Mouse (Mus musculus): ENCODE measurements around the gene Pdzd9. TPM values are rescaled to one million over a fixed set of nuclear protein-coding genes. Genes with fewer than 3 reads are reported as not detected.

Pdzd9 gene
- polyA plus RNA-seq, 1 experiment from 2014 or later, result 0.28 TPM

- Histone ChIP-seq H3K27ac (replicated peaks) (no peak overlapping the region), H3K36me3 (no peaks in the 10 kb centered on the region), H3K4me2 (replicated peaks) (no peak overlapping the region), H3K9me3 (no peaks in the 10 kb centered on the region), H3K4me3 (no peak overlapping the region), H3K4me1 (no peaks in the 10 kb centered on the region), H3K9ac (replicated peaks) (no peak overlapping the region), H3K27me3 (no peaks in the 10 kb centered on the region)
- 93% methylated on average over 6 of the region's 6 CpGs for WGBS
- ATAC-seq (ENCODE audit: low FRiP score, low read depth), result no peak
Measured at GRCm38 (mm10) chr7:120685227-120685626, 15.1 kb upstream of the Pdzd9 start.

- H3K4me2 ChIP-seq (replicated peaks), result no peak overlapping the region
- no peaks in the 10 kb centered on the region for H3K36me3 ChIP-seq
- WGBS, result 91% methylated on average over 2 of the region's 2 CpGs
- no peaks in the 10 kb centered on the region for H3K27me3 ChIP-seq
- H3K4me1 ChIP-seq, result peaks cover 3% of the 10 kb centered on the region; the same call in 1 of the 2 replicates
- H3K9me3 ChIP-seq, result no peaks in the 10 kb centered on the region
- H3K9ac ChIP-seq (replicated peaks), result no peak overlapping the region
- no peak overlapping the region for H3K4me3 ChIP-seq
- no peak overlapping the region for H3K27ac ChIP-seq (replicated peaks)
- no peak for ATAC-seq (ENCODE audit: low FRiP score, low read depth)
Measured at GRCm38 (mm10) chr7:120684731-120685161, 14.6 kb upstream of the Pdzd9 start.

GRCm38 (mm10) chr7:120682002-120682401 is 11.9 kb upstream of the Pdzd9 start:
- no peak for ATAC-seq (ENCODE audit: low FRiP score, low read depth)
- Histone ChIP-seq H3K9me3 (no peaks in the 10 kb centered on the region), H3K27me3 (no peaks in the 10 kb centered on the region), H3K9ac (replicated peaks) (no peak overlapping the region), H3K36me3 (no peaks in the 10 kb centered on the region), H3K27ac (replicated peaks) (no peak overlapping the region), H3K4me3 (no peak overlapping the region), H3K4me1 (peaks cover 20% of the 10 kb centered on the region), H3K4me2 (replicated peaks) (no peak overlapping the region)
- WGBS, result 91% methylated on average over 4 of the region's 4 CpGs

- Histone ChIP-seq H3K36me3 (no peaks in the 10 kb centered on the region), H3K4me2 (replicated peaks) (peak overlapping the region; percentile 73), H3K4me3 (peak overlapping the region; percentile 89), H3K9me3 (no peaks in the 10 kb centered on the region), H3K27ac (replicated peaks) (no peak overlapping the region), H3K9ac (replicated peaks) (peak overlapping the region; percentile 93; the same call in 1 of the 2 replicates), H3K4me1 (peaks cover 28% of the 10 kb centered on the region), H3K27me3 (no peaks in the 10 kb centered on the region)
- 69% methylated on average over 8 of the region's 8 CpGs for WGBS
- no peak for ATAC-seq (ENCODE audit: low FRiP score, low read depth)
Measured at GRCm38 (mm10) chr7:120679023-120679422, 8.9 kb upstream of the Pdzd9 start.

GRCm38 (mm10) chr7:120677764-120678531 is 7.8 kb upstream of the Pdzd9 start:
- 2% methylated on average over 42 of the region's 42 CpGs for WGBS
- no peaks in the 10 kb centered on the region for H3K36me3 ChIP-seq
- ATAC-seq (ENCODE audit: low FRiP score, low read depth), result peak; percentile 79; the same call in 1 of the 2 replicates
- H3K4me3 ChIP-seq, result peak overlapping the region; percentile 89
- H3K27me3 ChIP-seq, result no peaks in the 10 kb centered on the region
- H3K27ac ChIP-seq (replicated peaks), result peak overlapping the region; percentile 83
- peaks cover 28% of the 10 kb centered on the region for H3K4me1 ChIP-seq
- no peaks in the 10 kb centered on the region for H3K9me3 ChIP-seq
- H3K9ac ChIP-seq (replicated peaks), result peak overlapping the region; percentile 93
- peak overlapping the region; percentile 73 for H3K4me2 ChIP-seq (replicated peaks)

- ATAC-seq (ENCODE audit: low FRiP score, low read depth), result peak; percentile 99
- H3K27me3 ChIP-seq, result no peaks in the 10 kb centered on the region
- peak within 1 kb of the TSS; percentile 75 for H3K4me2 ChIP-seq (replicated peaks)
- peak within 1 kb of the TSS; percentile 89 for H3K4me3 ChIP-seq
- H3K9me3 ChIP-seq, result no peaks in the 10 kb centered on the region
- H3K27ac ChIP-seq (replicated peaks), result peak within 1 kb of the TSS; percentile 83
- peaks cover 28% of the 10 kb centered on the region for H3K4me1 ChIP-seq
- H3K9ac ChIP-seq (replicated peaks), result peak within 1 kb of the TSS; percentile 93
- 1% methylated on average over 23 of the region's 44 CpGs for WGBS
- H3K36me3 ChIP-seq, result no peaks in the 10 kb centered on the region
Measured at GRCm38 (mm10) chr7:120677001-120677643, 7.0 kb upstream of the Pdzd9 start, which contains the start of gene Mosmo. Gene Mosmo (plus strand): TSS chr7:120677618.

- Histone ChIP-seq H3K4me1 (peaks cover 2% of the 10 kb centered on the region; the same call in 1 of the 2 replicates), H3K4me3 (no peak overlapping the region), H3K27ac (replicated peaks) (no peak overlapping the region), H3K4me2 (replicated peaks) (no peak overlapping the region), H3K9ac (replicated peaks) (no peak overlapping the region), H3K36me3 (no peaks in the 10 kb centered on the region), H3K27me3 (no peaks in the 10 kb centered on the region), H3K9me3 (no peaks in the 10 kb centered on the region)
- ATAC-seq (ENCODE audit: low FRiP score, low read depth), result no peak
- 69% methylated on average over 2 of the region's 2 CpGs for WGBS
Measured at GRCm38 (mm10) chr7:120671271-120671670, 1.1 kb upstream of the Pdzd9 start.

- peaks cover 33% of the 10 kb centered on the region for H3K36me3 ChIP-seq
- no peak overlapping the region for H3K9ac ChIP-seq (replicated peaks)
- ATAC-seq (ENCODE audit: low FRiP score, low read depth), result no peak
- no peaks in the 10 kb centered on the region for H3K9me3 ChIP-seq
- 96% methylated on average over 4 of the region's 4 CpGs for WGBS
- H3K4me1 ChIP-seq, result no peaks in the 10 kb centered on the region
- no peak overlapping the region for H3K27ac ChIP-seq (replicated peaks)
- no peaks in the 10 kb centered on the region for H3K27me3 ChIP-seq
- no peak overlapping the region for H3K4me3 ChIP-seq
- no peak overlapping the region for H3K4me2 ChIP-seq (replicated peaks)
Measured at GRCm38 (mm10) chr7:120662079-120662478, 8.1 kb downstream of the Pdzd9 start.

GRCm38 (mm10) chr7:120647849-120648248 is 22.3 kb downstream of the Pdzd9 start:
- H3K27ac ChIP-seq (replicated peaks), result no peak overlapping the region
- ATAC-seq (ENCODE audit: low FRiP score, low read depth), result no peak
- no peaks in the 10 kb centered on the region for H3K27me3 ChIP-seq
- H3K9me3 ChIP-seq, result no peaks in the 10 kb centered on the region
- H3K36me3 ChIP-seq, result peaks cover 82% of the 10 kb centered on the region
- H3K9ac ChIP-seq (replicated peaks), result no peak overlapping the region
- H3K4me3 ChIP-seq, result no peak overlapping the region
- H3K4me1 ChIP-seq, result no peaks in the 10 kb centered on the region
- 94% methylated on average over 2 of the region's 2 CpGs for WGBS
- H3K4me2 ChIP-seq (replicated peaks), result no peak overlapping the region

- no peaks in the 10 kb centered on the region for H3K9me3 ChIP-seq
- H3K9ac ChIP-seq (replicated peaks), result no peak overlapping the region
- ATAC-seq (ENCODE audit: low FRiP score, low read depth), result no peak
- no peak overlapping the region for H3K4me2 ChIP-seq (replicated peaks)
- no peaks in the 10 kb centered on the region for H3K27me3 ChIP-seq
- H3K36me3 ChIP-seq, result peaks cover 72% of the 10 kb centered on the region
- H3K4me3 ChIP-seq, result no peak overlapping the region
- WGBS, result 65% methylated on average over 4 of the region's 4 CpGs
- H3K4me1 ChIP-seq, result no peaks in the 10 kb centered on the region
- H3K27ac ChIP-seq (replicated peaks), result no peak overlapping the region
Measured at GRCm38 (mm10) chr7:120643217-120643616, 26.9 kb downstream of the Pdzd9 start.

- Histone ChIP-seq H3K4me1 (peaks cover 18% of the 10 kb centered on the region), H3K27ac (replicated peaks) (no peak overlapping the region), H3K9ac (replicated peaks) (peak overlapping the region; percentile 92), H3K36me3 (peaks cover 25% of the 10 kb centered on the region), H3K4me3 (peak overlapping the region; percentile 94), H3K9me3 (no peaks in the 10 kb centered on the region), H3K4me2 (replicated peaks) (peak overlapping the region; percentile 86), H3K27me3 (no peaks in the 10 kb centered on the region)
- under 1% methylated on average over 11 of the region's 11 CpGs for WGBS
- ATAC-seq (ENCODE audit: low FRiP score, low read depth), result no peak
Measured at GRCm38 (mm10) chr7:120635821-120636220, 34.3 kb downstream of the Pdzd9 start.

- Histone ChIP-seq H3K9me3 (no peaks in the 10 kb centered on the region), H3K9ac (replicated peaks) (peak overlapping the region; percentile 92), H3K27me3 (no peaks in the 10 kb centered on the region), H3K4me3 (peak overlapping the region; percentile 94), H3K4me2 (replicated peaks) (peak overlapping the region; percentile 86), H3K36me3 (peaks cover 22% of the 10 kb centered on the region), H3K27ac (replicated peaks) (peak overlapping the region; percentile 86), H3K4me1 (peaks cover 18% of the 10 kb centered on the region)
- WGBS, result under 1% methylated on average over 32 of the region's 32 CpGs
- ATAC-seq (ENCODE audit: low FRiP score, low read depth), result peak; percentile 89
Measured at GRCm38 (mm10) chr7:120635362-120635781, 34.8 kb downstream of the Pdzd9 start.

Measured in midbrain, embryonic 12.5 days (tissue).